Mouse (Mus musculus): ENCODE results near the gene Myo19.
A peak's percentile ranks its signal among the peaks of the same experiment; 100 is the strongest.
"Not testable (repeated sequence)": the region's sequence is repeated elsewhere in the genome, so short reads cannot be mapped to it uniquely, and the experiment has no call there.

The Myo19 gene

DNA sequence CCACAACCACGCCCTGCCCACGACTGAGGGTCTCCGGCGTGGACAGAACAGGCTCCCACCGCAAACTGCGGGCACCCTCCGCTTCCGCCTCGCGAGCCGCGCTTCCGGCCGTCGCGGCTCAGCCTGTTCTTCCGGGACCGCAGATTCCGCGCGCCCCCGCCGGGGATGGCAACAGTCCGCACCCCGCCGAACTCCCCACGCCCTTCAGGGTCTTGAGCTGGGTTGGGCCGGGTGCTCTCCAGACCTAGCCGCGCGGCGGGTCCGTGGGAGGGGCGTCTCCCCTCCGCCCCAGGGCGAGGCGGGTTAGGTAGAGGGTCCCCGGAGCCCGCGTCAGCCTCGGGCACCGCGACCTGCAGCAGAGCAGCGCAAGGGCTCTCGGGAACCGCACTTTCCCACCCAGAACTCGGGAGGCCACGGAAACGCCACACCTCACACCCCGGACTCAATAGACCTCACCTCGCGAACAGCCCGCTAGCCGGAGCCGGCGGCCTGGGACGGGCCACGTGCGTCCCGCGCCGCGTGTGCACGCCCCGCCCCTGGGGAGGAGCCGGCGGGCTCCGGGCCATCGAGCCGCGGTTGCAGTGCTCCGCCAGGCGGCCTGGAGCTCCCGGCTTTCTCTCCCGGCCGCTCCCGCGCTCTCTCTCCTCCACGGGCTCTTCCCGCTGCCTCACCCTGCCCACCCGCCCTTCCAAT is at the start of gene Myo19, which contains the start of gene Pigw:
Gene Myo19 (plus strand): TSS at position 377 of the 693 bp plus-strand sequence.
Gene Pigw (minus strand): TSS at position 514 of the 693 bp plus-strand sequence.
- DNase-seq = peak; percentile 85 to 89

DNA sequence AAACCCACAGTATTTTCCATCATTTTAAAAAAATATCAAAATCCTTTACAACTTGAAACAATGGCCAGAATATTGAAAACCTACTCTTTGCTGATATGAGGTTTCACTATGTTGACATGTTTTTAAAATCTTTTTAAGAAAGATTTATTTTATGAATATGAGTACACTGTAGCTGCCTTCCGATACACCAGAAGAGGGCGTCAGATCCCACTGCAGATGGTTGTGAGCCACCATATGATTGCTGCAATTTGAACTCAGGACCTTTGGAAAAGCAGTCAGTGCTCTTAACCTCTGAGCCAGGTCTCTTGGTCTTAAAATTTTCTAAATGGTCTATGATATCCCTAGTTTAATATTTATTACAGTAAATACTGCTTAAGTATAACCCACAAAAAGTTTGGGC is 40.6 kb upstream of the Myo19 start:
- no peak for DNase-seq

- no peak for DNase-seq
These were observed 33.0 kb upstream of the Myo19 start for GRCm38 (mm10) chr11:84846741-84847474.

DNA sequence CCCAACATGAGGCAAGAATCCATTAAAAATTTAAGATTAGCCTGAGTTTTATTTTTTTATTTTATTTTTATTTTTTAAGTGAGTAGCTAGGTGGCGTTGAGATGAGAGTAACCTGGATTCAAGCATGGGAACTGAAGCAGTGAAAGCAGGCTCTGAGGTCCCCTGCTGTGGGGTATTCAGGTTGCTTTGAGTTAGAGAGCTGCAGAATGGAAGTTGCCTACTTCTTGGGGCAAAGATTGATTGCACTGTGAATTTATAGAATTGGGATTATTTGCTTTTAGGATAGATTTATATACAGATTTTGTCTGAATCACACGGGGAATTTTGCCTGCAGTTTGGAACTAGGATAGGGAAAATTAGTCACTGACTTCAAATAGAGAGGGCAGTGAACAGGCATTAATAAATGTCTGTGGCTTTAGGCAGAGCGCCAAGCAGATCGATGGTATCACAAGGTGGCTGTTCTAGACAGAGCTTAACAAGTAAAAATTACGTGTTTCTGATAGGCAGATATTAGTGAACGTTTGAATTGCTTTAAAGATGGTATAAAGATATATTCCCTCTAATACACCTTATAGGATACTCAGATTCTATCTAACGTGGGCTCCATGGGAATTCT is 32.4 kb upstream of the Myo19 start:
- no peak for DNase-seq

GRCm38 (mm10) chr11:84855285-84855684 is 24.7 kb upstream of the Myo19 start:
- no peak for DNase-seq

GRCm38 (mm10) chr11:84865268-84865667 is 14.7 kb upstream of the Myo19 start:
- no peak for DNase-seq

GRCm38 (mm10) chr11:84867586-84867985 is 12.4 kb upstream of the Myo19 start:
- DNase-seq = no peak

DNA sequence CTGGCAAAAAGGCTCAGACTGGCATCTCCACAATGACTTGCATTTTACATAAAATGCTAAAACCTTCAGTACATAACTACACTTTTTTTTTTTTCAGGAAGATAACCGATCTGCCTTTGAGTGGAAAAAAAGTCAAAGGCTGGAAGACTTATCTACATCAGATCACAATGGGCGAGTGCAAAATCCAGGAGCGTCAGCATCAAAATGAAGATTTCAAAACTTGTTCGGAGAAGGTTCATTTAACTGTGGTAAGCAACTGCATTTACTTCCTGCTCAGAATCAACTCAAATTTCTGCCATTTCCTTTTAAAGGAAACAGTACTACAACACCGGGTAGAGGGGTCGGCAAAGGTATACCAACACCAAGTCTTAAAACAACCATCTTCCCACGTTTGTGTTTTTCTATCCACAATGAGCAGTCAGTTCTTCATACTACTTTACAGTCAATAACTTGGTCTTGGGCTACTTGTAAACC is 11.1 kb upstream of the Myo19 start:
- DNase-seq = no peak

- peak; percentile 97 to 98 for DNase-seq
These were observed 10.3 kb upstream of the Myo19 start for GRCm38 (mm10) chr11:84869537-84870232.

DNA sequence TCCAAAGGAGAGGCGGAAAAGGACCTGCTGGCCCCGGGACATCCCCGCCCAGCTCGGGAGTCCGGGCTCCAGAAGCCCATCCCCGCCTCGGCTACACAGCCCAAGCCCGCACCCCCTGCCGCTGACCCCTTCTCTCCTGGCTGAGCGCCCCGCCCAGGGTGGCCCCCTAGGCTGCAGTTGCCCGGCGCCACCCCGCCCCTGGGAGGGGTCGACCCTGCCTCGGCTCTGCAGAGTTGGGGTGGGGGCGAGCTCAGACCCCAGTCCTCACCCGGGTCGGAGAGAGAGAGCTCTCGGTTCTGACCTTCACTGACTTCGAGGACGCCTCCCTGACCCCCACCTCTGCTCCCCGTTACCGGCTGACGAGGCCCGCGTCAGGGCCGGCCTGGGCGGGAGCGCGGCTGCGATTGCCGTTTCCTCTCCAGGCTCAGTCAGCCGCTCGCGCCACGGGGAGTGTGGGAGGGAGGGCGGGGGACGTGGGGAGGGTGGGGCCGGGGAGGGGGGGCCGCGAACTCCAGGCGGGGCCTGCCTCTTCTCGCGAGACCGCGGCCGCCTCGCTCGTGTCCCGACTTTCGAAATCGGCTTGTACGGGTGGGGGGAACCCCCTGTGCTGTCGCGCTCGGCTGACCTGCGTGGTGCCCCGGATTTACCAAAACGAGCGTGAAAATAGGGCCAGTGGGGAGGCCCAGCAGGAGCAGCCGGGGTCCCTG is 9.5 kb upstream of the Myo19 start, which contains the start of gene Ggnbp2:
Gene Ggnbp2 (minus strand): TSS at position 481 of the 707 bp plus-strand sequence.
- peak; percentile 94 to 96 for DNase-seq

DNA sequence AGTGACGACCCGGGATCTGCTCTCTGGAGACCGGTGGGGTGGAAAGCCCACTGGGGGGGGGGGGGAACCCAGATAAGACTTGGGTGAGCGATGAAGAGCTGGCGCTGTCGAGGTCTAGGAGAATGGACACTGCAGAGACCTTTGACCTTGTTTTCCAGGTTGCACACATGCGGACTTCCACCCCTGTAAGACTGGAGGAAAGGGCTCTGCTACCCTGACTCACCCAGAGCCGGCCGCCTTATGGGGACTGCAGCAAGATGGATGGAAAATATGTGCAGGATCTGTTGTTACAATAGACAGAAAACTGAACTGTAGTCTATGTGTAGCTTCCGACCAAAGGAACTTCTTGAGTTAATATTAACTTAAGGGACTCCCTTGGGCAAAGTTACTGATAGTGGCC is 8.9 kb upstream of the Myo19 start:
- no peak for DNase-seq

GRCm38 (mm10) chr11:84871548-84872069 is 8.3 kb upstream of the Myo19 start:
- DNase-seq = no peak

DNA sequence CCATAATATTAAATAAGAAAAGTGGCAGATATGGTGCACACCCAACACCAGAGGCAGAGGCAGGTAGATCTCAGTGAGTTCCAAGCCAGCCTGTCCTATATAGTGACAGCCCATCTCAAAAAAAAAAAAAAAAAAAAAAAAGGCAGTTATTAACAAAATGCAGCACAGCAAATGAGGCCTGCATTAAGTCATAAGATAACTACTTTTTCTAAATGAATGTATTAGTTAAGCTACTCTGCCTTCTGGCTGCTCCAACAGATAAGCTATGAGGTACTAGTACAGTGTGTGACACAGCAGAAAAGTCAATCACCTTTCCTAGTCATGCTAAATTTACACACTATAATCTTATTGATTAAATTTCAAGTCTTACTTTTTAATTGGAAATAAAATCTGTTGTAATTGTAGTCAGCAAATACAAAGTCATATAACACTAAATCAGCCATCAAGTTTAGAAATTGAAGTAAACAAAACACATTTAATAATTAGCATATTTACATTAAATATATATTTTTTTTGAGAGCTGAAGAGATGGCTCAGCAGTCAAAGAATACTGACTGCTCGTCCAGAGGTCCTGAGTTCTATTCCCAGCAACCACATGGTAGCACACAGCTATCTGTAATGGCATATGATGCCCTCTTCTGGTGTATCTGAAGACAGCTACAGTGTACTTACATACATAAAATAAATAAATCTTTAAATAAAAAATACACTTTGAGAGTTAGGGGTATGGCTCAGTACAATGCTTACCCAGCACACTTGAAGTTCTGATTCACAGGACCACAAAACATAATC is 6.7 kb upstream of the Myo19 start:
- DNase-seq = no peak

- DNase-seq = not testable (repeated sequence)
These were observed 3.9 kb upstream of the Myo19 start for GRCm38 (mm10) chr11:84876020-84876419.

- DNase-seq = no peak
These were observed 759 bp upstream of the Myo19 start for GRCm38 (mm10) chr11:84879007-84879771.

- DNase-seq = peak; percentile 75 to 82
These were observed 565 bp downstream of the Myo19 start for GRCm38 (mm10) chr11:84880465-84880961.

DNA sequence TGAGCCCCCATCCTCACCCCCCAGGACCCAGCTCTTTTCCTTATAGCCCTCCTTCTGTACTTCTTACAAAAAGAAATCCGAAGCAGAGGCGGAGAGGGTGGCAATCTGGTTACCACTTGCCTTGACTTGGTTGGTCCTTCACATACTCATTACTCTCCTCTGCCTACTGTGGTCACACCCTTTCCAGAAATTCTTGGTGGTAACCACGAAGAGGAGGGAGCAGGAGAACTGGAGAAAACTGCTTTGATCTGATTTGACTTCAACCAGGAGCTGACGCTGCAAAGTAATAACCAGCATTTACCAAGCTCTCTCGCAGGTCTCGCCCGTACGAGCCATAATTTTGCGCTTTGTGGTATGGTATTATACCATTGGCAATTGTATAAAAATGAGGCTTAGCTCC is 1.0 kb downstream of the Myo19 start:
- DNase-seq = no peak

GRCm38 (mm10) chr11:84882346-84882745 is 2.4 kb downstream of the Myo19 start:
- DNase-seq = no peak

- DNase-seq = no peak
These were observed 5.3 kb downstream of the Myo19 start for GRCm38 (mm10) chr11:84885238-84885637.

DNA sequence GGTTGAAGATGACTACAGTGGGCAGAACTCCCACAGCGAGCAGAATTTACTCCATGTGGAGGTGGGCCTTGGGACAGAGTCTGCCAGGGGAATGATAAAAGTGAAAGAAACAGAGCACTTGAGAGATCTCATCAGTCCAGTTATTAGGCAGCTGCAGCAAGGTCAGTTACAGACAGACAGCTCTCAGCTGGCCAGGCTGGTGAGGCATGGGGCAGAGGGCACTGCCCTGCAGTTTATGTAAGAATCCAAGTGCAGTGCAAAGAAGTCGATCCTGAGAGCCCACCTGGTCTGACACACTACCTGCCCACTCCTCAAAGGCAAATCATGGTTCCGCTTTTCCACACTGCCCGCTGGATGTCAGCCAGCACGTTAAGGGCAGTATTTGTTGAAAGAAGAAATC is 6.3 kb downstream of the Myo19 start:
- DNase-seq = no peak
